Mouse (Mus musculus): ENCODE results near the gene Olfr1382. TPM values are rescaled to one million over a fixed set of nuclear protein-coding genes. Genes with fewer than 3 reads are reported as not detected.
"Not testable (repeated sequence)": the region's sequence is repeated elsewhere in the genome, so short reads cannot be mapped to it uniquely, and the experiment has no call there.

Olfr1382 gene
- not detected in 2 replicates for polyA plus RNA-seq (2016; fragmentation: Nextera tagmentation; extraction: Ambion mirVana)

DNA sequence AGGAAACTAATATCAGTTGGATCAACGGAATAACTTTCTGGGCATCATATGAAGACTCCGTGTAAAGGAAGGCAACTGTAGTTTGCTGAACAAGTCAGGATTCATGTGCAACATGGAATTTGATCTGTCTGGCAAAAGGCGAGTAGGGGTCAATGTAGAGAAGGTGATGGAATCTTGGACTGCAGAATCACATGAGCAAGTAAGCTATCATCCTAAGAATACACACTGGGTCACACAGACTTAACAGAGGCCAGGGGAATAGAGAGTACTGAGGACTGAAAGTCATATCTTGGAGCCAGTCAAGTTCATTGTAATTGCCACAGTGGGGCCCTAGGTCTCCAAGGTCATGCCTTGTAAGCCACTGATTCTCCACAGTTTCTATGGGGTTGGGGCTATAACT is at the start of gene Olfr1382:
Gene Olfr1382, plus strand, starts transcription at position 301 of the 400 bp plus-strand sequence.
- Histone ChIP-seq H3K4me1 (replicated peaks) (no peaks in the 10 kb centered on the region), H3K27me3 (ENCODE audit: insufficient read depth, poor library complexity, severe bottlenecking) (no peaks in the 10 kb centered on the region), H3K4me3 (no peak within 1 kb of the TSS), H3K9me3 (no peaks in the 10 kb centered on the region), H3K36me3 (no peaks in the 10 kb centered on the region), H3K27ac (no peak within 1 kb of the TSS)
- DNase-seq (ENCODE audit: low spot score) = no peak
- 83% methylated on average over 3 of the region's 3 CpGs for WGBS

DNA sequence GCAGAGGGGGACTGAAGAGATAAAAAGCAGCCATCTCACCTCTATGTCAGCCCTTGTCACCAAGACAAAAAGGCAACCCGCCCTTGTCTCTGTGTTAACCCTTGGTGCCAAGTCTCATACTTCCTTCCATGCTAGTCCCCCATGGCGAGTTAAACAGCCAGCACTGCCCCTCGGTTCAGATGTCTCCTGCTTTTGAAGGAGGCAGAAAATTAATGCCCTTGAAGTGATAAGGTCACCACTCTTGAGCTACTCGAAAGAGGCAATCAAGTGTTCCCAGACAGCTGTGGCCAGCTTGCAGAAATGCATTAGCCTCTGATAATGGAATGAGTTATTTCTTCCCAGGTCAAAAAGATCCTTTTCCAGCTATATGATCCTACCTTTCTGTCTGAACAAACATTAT is 42.1 kb upstream of the Olfr1382 start:
- Histone ChIP-seq H3K4me1 (replicated peaks) (no peaks in the 10 kb centered on the region), H3K36me3 (no peaks in the 10 kb centered on the region), H3K27me3 (ENCODE audit: insufficient read depth, poor library complexity, severe bottlenecking) (no peaks in the 10 kb centered on the region), H3K9me3 (no peaks in the 10 kb centered on the region), H3K4me3 (no peak overlapping the region), H3K27ac (no peak overlapping the region)
- no peak for DNase-seq (ENCODE audit: low spot score)
- WGBS = 67% methylated on average over 4 of the region's 4 CpGs

GRCm38 (mm10) chr11:49488770-49489169 is 39.3 kb upstream of the Olfr1382 start, which contains the start of gene Olfr1385:
Gene Olfr1385, plus strand, starts transcription at chr11:49489070.
- H3K36me3 ChIP-seq; H3K9me3 ChIP-seq; H3K27ac ChIP-seq; DNase-seq (ENCODE audit: low spot score); H3K4me1 ChIP-seq (replicated peaks); H3K4me3 ChIP-seq; H3K27me3 ChIP-seq (ENCODE audit: insufficient read depth, poor library complexity, severe bottlenecking): not testable (repeated sequence)
- whole genome bisulfite sequencing = 73% methylated on average over 1 of the region's 1 CpGs

DNA sequence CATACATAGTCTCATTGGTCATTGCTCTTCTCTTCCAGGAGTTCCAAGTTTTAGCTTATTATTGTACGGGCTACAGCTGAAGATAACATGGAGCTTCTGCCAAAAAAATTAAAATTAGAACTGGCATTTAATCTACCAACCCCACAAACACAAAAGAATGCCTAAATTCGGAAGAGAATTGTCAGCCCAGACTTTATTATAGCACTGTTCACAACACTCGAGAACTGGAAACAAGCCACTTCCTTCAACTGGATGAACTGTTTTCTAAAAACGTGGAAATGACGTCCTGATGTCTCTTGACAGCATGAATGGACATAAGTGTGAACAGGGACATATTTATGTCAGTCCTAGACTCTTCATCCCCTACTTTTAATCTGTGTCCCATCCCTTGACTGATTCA is 10.0 kb upstream of the Olfr1382 start:
- no peak overlapping the region for H3K27ac ChIP-seq
- no peaks in the 10 kb centered on the region for H3K36me3 ChIP-seq
- no peaks in the 10 kb centered on the region for H3K9me3 ChIP-seq
- 79% methylated on average over 5 of the region's 5 CpGs for WGBS
- H3K4me3 ChIP-seq = no peak overlapping the region
- no peaks in the 10 kb centered on the region for H3K27me3 ChIP-seq (ENCODE audit: insufficient read depth, poor library complexity, severe bottlenecking)
- DNase-seq (ENCODE audit: low spot score) = no peak
- H3K4me1 ChIP-seq (replicated peaks) = no peaks in the 10 kb centered on the region

DNA sequence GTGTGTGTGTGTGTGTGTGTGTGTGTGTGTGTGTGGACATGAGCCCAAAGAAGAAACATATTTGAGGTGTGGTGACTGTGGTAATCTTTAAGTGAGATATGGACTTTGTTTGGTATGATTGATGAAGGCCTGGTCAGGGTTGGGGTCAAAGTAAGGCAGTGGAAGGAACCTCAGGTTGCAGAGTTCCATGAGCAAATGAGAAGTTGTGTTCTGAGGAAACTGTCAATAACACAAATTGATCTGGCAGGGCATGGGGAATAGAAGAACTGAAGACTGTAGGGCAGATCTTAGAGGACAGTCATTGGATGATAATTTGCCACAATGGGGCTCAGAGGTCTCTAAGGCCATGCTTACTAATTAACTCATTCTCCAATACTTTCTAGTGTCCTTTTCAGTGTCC is 8.7 kb upstream of the Olfr1382 start, which contains the start of gene Olfr1383:
Gene Olfr1383, plus strand, starts transcription at position 301 of the 400 bp plus-strand sequence.
- no peaks in the 10 kb centered on the region for H3K4me1 ChIP-seq (replicated peaks)
- H3K4me3 ChIP-seq = no peak within 1 kb of the TSS
- no peak within 1 kb of the TSS for H3K27ac ChIP-seq
- H3K27me3 ChIP-seq (ENCODE audit: insufficient read depth, poor library complexity, severe bottlenecking) = no peaks in the 10 kb centered on the region
- H3K9me3 ChIP-seq = no peaks in the 10 kb centered on the region
- no peaks in the 10 kb centered on the region for H3K36me3 ChIP-seq
- DNase-seq (ENCODE audit: low spot score) = no peak

DNA sequence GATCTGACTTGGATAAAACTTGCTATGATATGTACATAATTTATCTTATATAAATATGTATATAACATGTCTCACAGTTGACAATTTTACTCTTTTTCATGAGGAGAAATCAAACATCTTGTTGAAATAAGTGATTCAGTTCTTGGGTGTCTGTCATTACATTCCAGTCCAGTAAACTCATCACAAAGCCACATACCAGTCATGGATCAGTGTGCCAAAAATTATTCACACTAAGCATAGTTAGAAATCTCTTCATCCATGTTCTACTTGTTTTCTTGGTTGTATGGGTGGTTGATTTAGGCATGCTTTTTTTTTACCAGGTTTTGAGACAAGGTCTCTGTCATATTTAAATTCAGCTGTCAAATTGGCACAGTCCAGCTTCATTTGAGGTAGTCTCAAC is 4.7 kb downstream of the Olfr1382 start:
- Histone ChIP-seq H3K9me3 (no peaks in the 10 kb centered on the region), H3K36me3 (no peaks in the 10 kb centered on the region), H3K4me3 (no peak overlapping the region), H3K4me1 (replicated peaks) (no peaks in the 10 kb centered on the region), H3K27me3 (ENCODE audit: insufficient read depth, poor library complexity, severe bottlenecking) (no peaks in the 10 kb centered on the region), H3K27ac (no peak overlapping the region)
- no peak for DNase-seq (ENCODE audit: low spot score)

DNA sequence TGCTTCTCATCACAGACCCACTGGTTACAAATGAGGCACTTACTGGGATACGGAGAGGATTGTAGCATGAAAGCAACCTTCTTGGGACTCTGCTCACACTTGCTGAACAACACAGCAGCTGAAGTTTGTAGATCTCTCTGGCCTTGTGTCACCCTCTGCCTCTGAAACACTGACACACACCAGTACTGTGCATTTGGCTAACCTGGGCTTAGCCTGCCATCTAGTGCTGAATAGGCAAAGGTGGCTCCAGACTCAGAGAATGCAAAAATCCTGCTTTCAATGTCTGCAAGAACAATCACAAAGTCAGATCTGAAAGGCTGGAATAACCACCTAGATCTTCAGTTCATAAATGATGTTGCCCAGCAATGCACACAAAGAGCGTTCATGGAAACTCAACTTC is 8.6 kb downstream of the Olfr1382 start:
- 84% methylated on average over 2 of the region's 2 CpGs for WGBS
- H3K4me1 ChIP-seq (replicated peaks); DNase-seq (ENCODE audit: low spot score); H3K36me3 ChIP-seq; H3K9me3 ChIP-seq; H3K27ac ChIP-seq; H3K4me3 ChIP-seq; H3K27me3 ChIP-seq (ENCODE audit: insufficient read depth, poor library complexity, severe bottlenecking): not testable (repeated sequence)

DNA sequence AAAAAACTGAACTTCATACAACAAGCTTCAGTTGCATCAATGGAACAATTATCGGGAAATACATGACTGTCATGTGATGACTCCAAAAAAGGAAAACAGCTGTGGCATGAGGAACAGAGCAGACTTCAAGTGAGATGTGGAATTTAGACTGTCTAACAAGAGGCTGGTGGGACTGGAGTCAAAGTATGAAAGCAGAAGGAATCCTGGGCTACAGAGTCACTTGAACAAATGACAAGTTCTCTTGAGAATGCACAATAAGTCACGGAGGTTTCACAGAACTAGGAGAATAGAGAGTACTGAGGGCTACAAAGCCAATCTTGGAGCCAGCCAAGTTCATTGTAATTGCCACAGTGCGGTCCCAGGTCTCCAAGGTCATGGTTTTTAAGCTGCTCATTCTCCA is 15.1 kb downstream of the Olfr1382 start, which contains the start of gene Olfr1381:
Gene Olfr1381, plus strand, starts transcription at position 301 of the 400 bp plus-strand sequence.
- not testable (repeated sequence) for H3K36me3 ChIP-seq; H3K27ac ChIP-seq; H3K4me3 ChIP-seq; H3K27me3 ChIP-seq (ENCODE audit: insufficient read depth, poor library complexity, severe bottlenecking); DNase-seq (ENCODE audit: low spot score); H3K4me1 ChIP-seq (replicated peaks); H3K9me3 ChIP-seq
- WGBS = 68% methylated on average over 3 of the region's 3 CpGs

DNA sequence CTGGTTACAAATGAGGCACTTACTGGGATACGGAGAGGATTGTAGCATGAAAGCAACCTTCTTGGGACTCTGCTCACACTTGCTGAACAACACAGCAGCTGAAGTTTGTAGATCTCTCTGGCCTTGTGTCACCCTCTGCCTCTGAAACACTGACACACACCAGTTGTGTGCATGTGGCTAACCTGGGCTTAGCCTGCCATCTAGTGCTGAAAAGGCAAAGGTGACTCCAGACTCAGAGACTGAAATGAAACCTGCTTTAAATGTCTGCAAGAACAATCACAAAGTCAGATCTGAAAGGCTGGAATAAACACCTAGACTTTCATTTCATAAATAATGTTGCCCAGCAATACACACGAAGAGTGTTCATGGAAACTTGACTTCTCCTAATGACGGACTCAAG is 26.0 kb downstream of the Olfr1382 start:
- H3K9me3 ChIP-seq; H3K36me3 ChIP-seq; H3K4me3 ChIP-seq; H3K27me3 ChIP-seq (ENCODE audit: insufficient read depth, poor library complexity, severe bottlenecking); H3K27ac ChIP-seq; H3K4me1 ChIP-seq (replicated peaks); DNase-seq (ENCODE audit: low spot score): not testable (repeated sequence)
- 78% methylated on average over 3 of the region's 3 CpGs for WGBS

DNA sequence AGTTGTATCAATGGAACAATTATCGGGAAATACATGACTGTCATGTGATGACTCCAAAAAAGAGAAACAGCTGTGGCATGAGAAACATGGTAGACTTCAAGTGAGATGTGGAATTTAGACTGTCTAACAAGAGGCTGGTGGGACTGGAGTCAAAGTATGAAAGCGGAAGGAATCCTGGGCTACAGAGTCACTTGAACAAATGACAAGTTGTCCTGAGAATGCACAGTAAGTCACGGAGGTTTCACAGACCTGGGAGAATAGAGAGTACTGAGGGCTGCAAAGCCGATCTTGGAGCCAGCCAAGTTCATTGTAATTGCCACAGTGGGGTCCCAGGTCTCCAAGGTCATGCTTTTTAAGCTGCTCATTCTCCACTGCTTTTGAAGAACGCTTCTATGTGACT is 28.5 kb downstream of the Olfr1382 start, which contains the start of gene Olfr1380:
Gene Olfr1380, plus strand, starts transcription at position 301 of the 400 bp plus-strand sequence.
- DNase-seq (ENCODE audit: low spot score); H3K9me3 ChIP-seq; H3K27ac ChIP-seq; H3K4me3 ChIP-seq; H3K36me3 ChIP-seq; H3K4me1 ChIP-seq (replicated peaks); H3K27me3 ChIP-seq (ENCODE audit: insufficient read depth, poor library complexity, severe bottlenecking): not testable (repeated sequence)
- 69% methylated on average over 5 of the region's 5 CpGs for WGBS

- not testable (repeated sequence) for H3K4me3 ChIP-seq; H3K36me3 ChIP-seq; DNase-seq (ENCODE audit: low spot score); H3K4me1 ChIP-seq (replicated peaks); H3K27ac ChIP-seq; H3K9me3 ChIP-seq; H3K27me3 ChIP-seq (ENCODE audit: insufficient read depth, poor library complexity, severe bottlenecking)
- WGBS = 36% methylated on average over 2 of the region's 2 CpGs
Measured at GRCm38 (mm10) chr11:49575054-49575453, 47.0 kb downstream of the Olfr1382 start.

- not testable (repeated sequence) for H3K27me3 ChIP-seq (ENCODE audit: insufficient read depth, poor library complexity, severe bottlenecking); H3K4me1 ChIP-seq (replicated peaks); H3K9me3 ChIP-seq; DNase-seq (ENCODE audit: low spot score); H3K27ac ChIP-seq; H3K4me3 ChIP-seq; H3K36me3 ChIP-seq
- WGBS = 87% methylated on average over 8 of the region's 8 CpGs
Measured at GRCm38 (mm10) chr11:49580452-49580851, 52.4 kb downstream of the Olfr1382 start.

Measured in hindbrain, embryonic 10.5 days (tissue).